Mouse (Mus musculus) MEL (cell line): ENCODE results near the gene Cbl.

Source experiments
- CHD1 ChIP-seq: IDR thresholded peaks from 2 replicates; pipeline ENCODE4 v1.6.1; 2012; ENCODE audit warnings: low read depth, mild to moderate bottlenecking, inconsistent platforms, low read length, improper control_type of control experiment
- CHD2 ChIP-seq: IDR thresholded peaks from 2 replicates; pipeline ENCODE4 v1.6.1; 2011; ENCODE audit warnings: low read length, improper control_type of control experiment
- CTCF ChIP-seq, 3 experiments: IDR thresholded peaks in 2 of 3; conservative IDR thresholded peaks in 1 of 3; 2 replicates each; pipeline ENCODE4 v1.5.1; 2011 to 2012; ENCODE audit warnings: low read length in 3 of 3, low read depth in 2 of 3, mild to moderate bottlenecking in 2 of 3, improper control_type of control experiment in 1 of 3, inconsistent platforms in 1 of 3, mixed read lengths in 1 of 3, moderate library complexity in 1 of 3; ENCODE audit not compliant: control insufficient read depth in 1 of 3, insufficient read depth in 1 of 3, poor library complexity in 1 of 3, severe bottlenecking in 1 of 3
- EP300 ChIP-seq, 2 experiments: IDR thresholded peaks; 2 replicates each; pipeline ENCODE4 v1.6.1; 2011; ENCODE audit warnings: improper control_type of control experiment in 2 of 2, low read length in 2 of 2, low read depth in 1 of 2, mild to moderate bottlenecking in 1 of 2
- GABPA ChIP-seq: IDR thresholded peaks from 2 replicates; pipeline ENCODE4 v1.6.1; 2012; ENCODE audit warnings: low read depth, mild to moderate bottlenecking, inconsistent platforms, low read length, improper control_type of control experiment, moderate library complexity
- GATA1 ChIP-seq: IDR thresholded peaks from 2 replicates; pipeline ENCODE4 v1.6.1; 2011; ENCODE audit warnings: low read depth, low read length, improper control_type of control experiment
- NRF1 ChIP-seq: IDR thresholded peaks from 2 replicates; pipeline ENCODE4 v1.6.1; 2014; ENCODE audit warnings: low read depth, mild to moderate bottlenecking, inconsistent platforms, low read length, improper control_type of control experiment, moderate library complexity; ENCODE audit not compliant: poor library complexity, insufficient read depth, severe bottlenecking
- POLR2A ChIP-seq, 2 experiments: IDR thresholded peaks; 2 replicates each; pipeline ENCODE4 v1.6.1; 2011 to 2012; ENCODE audit warnings: low read length in 2 of 2, mild to moderate bottlenecking in 2 of 2, control low read depth in 1 of 2, improper control_type of control experiment in 1 of 2, low read depth in 1 of 2, moderate library complexity in 1 of 2; ENCODE audit not compliant: control insufficient read depth in 1 of 2, insufficient read depth in 1 of 2, poor library complexity in 1 of 2
- POLR2AphosphoS5 ChIP-seq: IDR thresholded peaks from 2 replicates; pipeline ENCODE4 v1.6.1; 2012; ENCODE audit warnings: low read depth, borderline replicate concordance, mild to moderate bottlenecking, inconsistent platforms, low read length, moderate library complexity, mixed read lengths
- RAD21 ChIP-seq: IDR thresholded peaks from 2 replicates; pipeline ENCODE4 v1.6.1; 2011; ENCODE audit warnings: mild to moderate bottlenecking, low read depth, low read length, improper control_type of control experiment
- TCF12 ChIP-seq: IDR thresholded peaks from 2 replicates; pipeline ENCODE4 v1.6.1; 2014; ENCODE audit warnings: low read depth, mild to moderate bottlenecking, inconsistent platforms, low read length, improper control_type of control experiment, moderate library complexity
- ZC3H11A ChIP-seq: IDR thresholded peaks from 2 replicates; pipeline ENCODE4 v1.6.1; 2012; ENCODE audit warnings: low read depth, mild to moderate bottlenecking, inconsistent platforms, low read length, improper control_type of control experiment
- ZKSCAN1 ChIP-seq: IDR thresholded peaks from 2 replicates; pipeline ENCODE4 v1.6.1; 2012; ENCODE audit warnings: low read depth, mild to moderate bottlenecking, inconsistent platforms, low read length, improper control_type of control experiment, moderate library complexity

DNA sequence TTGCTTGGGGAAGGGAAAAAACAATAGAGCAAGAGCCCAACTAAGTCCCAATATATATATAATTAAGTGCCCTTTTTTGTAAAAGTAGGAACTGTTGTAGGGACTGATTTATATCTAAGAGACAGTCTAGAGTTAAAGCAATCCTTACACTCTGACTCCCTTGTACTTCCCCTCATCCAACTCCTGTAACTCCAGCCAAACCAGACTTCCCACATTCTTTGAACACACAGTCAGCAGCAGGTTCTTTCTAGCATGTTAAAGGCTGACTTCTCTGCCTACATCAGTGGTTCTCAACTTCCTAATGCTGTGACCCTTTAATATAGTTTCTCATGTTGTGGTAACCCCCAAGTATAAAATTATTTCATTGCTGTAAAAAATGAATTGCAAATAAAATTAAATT lies 34.3 kb downstream of the Cbl start:
- TF ChIP-seq POLR2A (IDR thresholded peaks at IDR 0.05; ENCODE audit: control insufficient read depth in 1 of 2, insufficient read depth in 1 of 2, low read depth in 1 of 2, low read length in 2 of 2, poor library complexity in 1 of 2) (no peak), TCF12 (no peak), CHD2 (no peak), CTCF (IDR thresholded peaks at IDR 0.05 in 2 of 3, conservative IDR thresholded peaks at IDR 0.05 in 1 of 3; ENCODE audit: control insufficient read depth in 1 of 3, insufficient read depth in 1 of 3, low read depth in 2 of 3, low read length in 3 of 3, poor library complexity in 1 of 3, severe bottlenecking in 1 of 3) (no peak), GATA1 (no peak), ZC3H11A (no peak), EP300 (IDR thresholded peaks at IDR 0.05; ENCODE audit: low read depth in 1 of 2, low read length in 2 of 2) (no peak), RAD21 (no peak), ZKSCAN1 (no peak), GABPA (no peak), POLR2AphosphoS5 (no peak), CHD1 (no peak), NRF1 (no peak)
